Mouse (Mus musculus): ENCODE measurements around the gene Mcemp1. TPM values are rescaled to one million over a fixed set of nuclear protein-coding genes. Genes with fewer than 3 reads are reported as not detected.

The Mcemp1 gene
- polyA plus RNA-seq, 1 experiment from 2014 or later, result 0.78 TPM

DNA sequence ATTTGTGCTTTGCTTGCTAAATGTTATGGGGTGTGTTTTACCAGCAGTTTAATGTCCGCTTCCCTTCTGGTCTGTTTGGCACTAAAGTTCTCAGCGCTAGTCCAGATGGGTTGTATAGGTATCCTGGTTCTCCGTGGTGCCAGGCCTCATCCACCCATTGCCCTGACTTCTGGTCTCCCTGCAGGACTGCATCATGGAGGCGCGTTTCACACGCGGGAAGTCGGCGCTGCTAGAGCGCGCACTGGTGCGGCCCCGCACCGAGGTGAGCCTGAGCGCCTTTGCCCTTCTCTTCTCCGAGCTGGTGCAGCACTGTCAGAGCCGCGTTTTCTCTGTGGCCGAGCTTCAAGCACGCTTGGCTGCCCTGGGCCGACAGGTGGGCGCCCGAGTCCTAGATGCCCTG is 13.3 kb downstream of the Mcemp1 start:
- DNase-seq (ENCODE audit: low spot score) (no peak), ATAC-seq (ENCODE audit: low read depth) (no peak)
- WGBS, result 93% methylated on average over 23 of the region's 23 CpGs
- no peaks in the 10 kb centered on the region for H3K9me3 ChIP-seq (ENCODE audit: control insufficient read depth, low read length)
- no peak overlapping the region for H3K27ac ChIP-seq (replicated peaks; ENCODE audit: low read depth, low read length)
- peaks cover 11% of the 10 kb centered on the region; the same call in 1 of the 2 replicates for H3K4me1 ChIP-seq (ENCODE audit: control insufficient read depth, insufficient read depth, low read length)
- no peak overlapping the region for H3K4me2 ChIP-seq (ENCODE audit: low read depth, low read length)
- H3K4me3 ChIP-seq (ENCODE audit: low read depth, low read length), result no peak overlapping the region
- H3K9ac ChIP-seq (ENCODE audit: low read depth, low read length), result no peak overlapping the region
- H3K36me3 ChIP-seq (ENCODE audit: control insufficient read depth, insufficient read depth, low read length), result peaks cover 32% of the 10 kb centered on the region
- no peaks in the 10 kb centered on the region for H3K27me3 ChIP-seq (replicated peaks; ENCODE audit: control insufficient read depth, insufficient read depth, low read length)

DNA sequence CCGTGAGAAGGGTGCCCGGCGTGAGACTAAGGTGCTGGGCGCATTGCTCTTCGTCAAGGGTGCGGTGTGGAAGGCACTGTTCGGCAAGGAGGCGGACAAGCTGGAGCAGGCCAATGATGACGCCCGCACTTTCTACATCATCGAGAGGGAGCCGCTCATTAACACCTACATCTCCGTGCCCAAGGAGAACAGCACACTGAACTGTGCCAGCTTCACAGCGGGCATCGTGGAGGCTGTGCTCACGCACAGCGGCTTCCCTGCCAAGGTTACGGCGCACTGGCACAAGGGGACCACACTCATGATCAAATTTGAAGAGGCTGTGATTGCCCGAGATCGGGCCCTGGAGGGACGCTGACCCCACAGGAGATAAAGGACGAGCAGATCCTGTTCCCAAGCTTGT is 13.7 kb downstream of the Mcemp1 start:
- H3K9me3 ChIP-seq (ENCODE audit: control insufficient read depth, low read length), result no peaks in the 10 kb centered on the region
- H3K27me3 ChIP-seq (replicated peaks; ENCODE audit: control insufficient read depth, insufficient read depth, low read length), result no peaks in the 10 kb centered on the region
- peaks cover 32% of the 10 kb centered on the region for H3K36me3 ChIP-seq (ENCODE audit: control insufficient read depth, insufficient read depth, low read length)
- peaks cover 11% of the 10 kb centered on the region; the same call in 1 of the 2 replicates for H3K4me1 ChIP-seq (ENCODE audit: control insufficient read depth, insufficient read depth, low read length)
- no peak for ATAC-seq (ENCODE audit: low read depth)
- H3K9ac ChIP-seq (ENCODE audit: low read depth, low read length), result no peak overlapping the region
- WGBS, result 94% methylated on average over 23 of the region's 23 CpGs
- DNase-seq (ENCODE audit: low spot score), result no peak
- H3K4me2 ChIP-seq (ENCODE audit: low read depth, low read length), result no peak overlapping the region
- H3K4me3 ChIP-seq (ENCODE audit: low read depth, low read length), result no peak overlapping the region
- H3K27ac ChIP-seq (replicated peaks; ENCODE audit: low read depth, low read length), result no peak overlapping the region

DNA sequence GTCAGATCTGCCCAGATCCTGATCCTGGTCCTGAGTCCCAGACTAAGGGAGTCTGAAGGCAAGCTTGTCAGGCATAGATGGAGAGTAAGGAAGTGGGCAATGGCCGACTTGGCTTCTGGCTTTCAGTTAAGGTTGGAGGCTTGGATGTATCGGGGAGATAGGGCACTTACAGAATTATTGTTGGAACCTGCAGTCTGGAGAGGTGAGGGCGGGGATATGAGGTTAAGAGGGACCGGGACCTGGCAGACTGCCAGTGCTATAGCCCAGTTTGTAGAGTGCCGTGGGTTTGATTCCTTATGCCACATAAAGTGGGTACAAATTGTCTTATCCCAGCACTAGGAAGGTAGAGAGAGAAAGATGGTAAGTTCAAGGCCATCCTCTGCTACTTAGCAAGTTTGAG is 14.1 kb downstream of the Mcemp1 start:
- H3K9me3 ChIP-seq (ENCODE audit: control insufficient read depth, low read length), result no peaks in the 10 kb centered on the region
- H3K27me3 ChIP-seq (replicated peaks; ENCODE audit: control insufficient read depth, insufficient read depth, low read length), result no peaks in the 10 kb centered on the region
- H3K9ac ChIP-seq (ENCODE audit: low read depth, low read length), result no peak overlapping the region
- ATAC-seq (ENCODE audit: low read depth) (no peak), DNase-seq (ENCODE audit: low spot score) (no peak)
- 88% methylated on average over 5 of the region's 5 CpGs for WGBS
- H3K4me1 ChIP-seq (ENCODE audit: control insufficient read depth, insufficient read depth, low read length), result peaks cover 11% of the 10 kb centered on the region; the same call in 1 of the 2 replicates
- no peak overlapping the region for H3K27ac ChIP-seq (replicated peaks; ENCODE audit: low read depth, low read length)
- no peak overlapping the region for H3K4me3 ChIP-seq (ENCODE audit: low read depth, low read length)
- no peak overlapping the region for H3K4me2 ChIP-seq (ENCODE audit: low read depth, low read length)
- H3K36me3 ChIP-seq (ENCODE audit: control insufficient read depth, insufficient read depth, low read length), result peaks cover 32% of the 10 kb centered on the region

DNA sequence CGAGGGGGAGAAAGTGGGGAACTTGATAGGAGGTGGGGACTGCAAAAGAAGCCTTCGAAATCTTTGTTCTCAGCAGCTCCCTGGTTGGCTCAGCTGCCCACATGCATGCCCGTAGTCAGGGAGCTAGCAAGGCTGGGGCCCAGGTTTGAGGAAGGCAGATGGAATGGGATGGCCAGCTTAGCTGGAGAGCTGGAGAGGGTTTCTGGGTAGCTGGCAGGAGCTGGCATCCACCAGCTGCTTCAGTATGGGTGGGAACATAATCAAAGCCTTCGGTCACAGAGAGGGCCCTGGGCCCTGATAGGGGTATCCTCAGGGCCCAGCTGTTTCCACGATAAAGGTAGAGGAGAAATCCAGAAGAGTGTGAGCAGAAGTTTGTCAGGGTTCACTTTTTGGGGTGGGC is 16.9 kb downstream of the Mcemp1 start:
- DNase-seq (ENCODE audit: low spot score) (no peak), ATAC-seq (ENCODE audit: low read depth) (no peak)
- no peak overlapping the region for H3K9ac ChIP-seq (ENCODE audit: low read depth, low read length)
- no peak overlapping the region for H3K4me2 ChIP-seq (ENCODE audit: low read depth, low read length)
- no peak overlapping the region for H3K27ac ChIP-seq (replicated peaks; ENCODE audit: low read depth, low read length)
- 93% methylated on average over 5 of the region's 5 CpGs for WGBS
- H3K27me3 ChIP-seq (replicated peaks; ENCODE audit: control insufficient read depth, insufficient read depth, low read length), result no peaks in the 10 kb centered on the region
- peaks cover 8% of the 10 kb centered on the region; the same call in 1 of the 2 replicates for H3K4me1 ChIP-seq (ENCODE audit: control insufficient read depth, insufficient read depth, low read length)
- peaks cover 32% of the 10 kb centered on the region for H3K36me3 ChIP-seq (ENCODE audit: control insufficient read depth, insufficient read depth, low read length)
- H3K9me3 ChIP-seq (ENCODE audit: control insufficient read depth, low read length), result no peaks in the 10 kb centered on the region
- no peak overlapping the region for H3K4me3 ChIP-seq (ENCODE audit: low read depth, low read length)

DNA sequence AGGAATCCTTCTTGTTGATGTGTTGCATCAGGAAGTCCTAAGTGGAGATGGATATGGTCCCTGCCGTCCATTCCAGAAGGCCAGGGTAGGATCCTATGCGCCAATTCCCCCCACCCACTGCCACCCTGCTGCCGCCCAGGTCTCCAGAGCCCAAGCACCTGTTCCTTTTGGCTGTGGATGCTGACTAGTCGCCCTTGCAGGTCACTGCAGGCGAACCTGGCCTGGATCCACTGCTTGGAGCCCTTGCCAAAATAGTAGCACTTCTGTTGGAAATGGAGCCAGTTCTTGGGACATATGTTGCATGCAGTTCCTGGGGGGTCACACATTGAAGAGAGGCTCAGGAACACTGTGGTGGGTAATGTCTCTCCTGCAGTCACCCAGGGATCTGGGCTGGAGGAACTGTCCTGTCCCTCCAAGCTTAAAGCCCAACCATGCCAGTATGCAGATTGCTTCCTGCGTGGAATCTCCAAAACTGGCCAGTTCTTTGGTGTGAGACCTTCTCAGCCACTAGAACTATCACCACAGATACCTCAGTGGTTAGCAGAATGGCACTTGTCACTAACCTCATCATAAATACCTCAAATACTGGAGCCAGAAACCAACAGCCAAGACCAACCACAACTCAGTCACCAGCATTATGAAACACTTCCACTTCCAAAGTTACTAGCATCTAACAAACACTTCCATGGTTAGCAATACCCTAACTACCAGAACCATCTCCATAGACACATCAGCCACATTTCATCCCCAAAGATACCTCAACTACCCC is 18.0 kb downstream of the Mcemp1 start:
- no peak overlapping the region for H3K27ac ChIP-seq (replicated peaks; ENCODE audit: low read depth, low read length)
- no peaks in the 10 kb centered on the region for H3K9me3 ChIP-seq (ENCODE audit: control insufficient read depth, low read length)
- H3K9ac ChIP-seq (ENCODE audit: low read depth, low read length), result no peak overlapping the region
- H3K4me2 ChIP-seq (ENCODE audit: low read depth, low read length), result no peak overlapping the region
- DNase-seq (ENCODE audit: low spot score) (no peak), ATAC-seq (ENCODE audit: low read depth) (no peak)
- WGBS, result 73% methylated on average over 5 of the region's 6 CpGs
- peaks cover 32% of the 10 kb centered on the region for H3K36me3 ChIP-seq (ENCODE audit: control insufficient read depth, insufficient read depth, low read length)
- H3K4me1 ChIP-seq (ENCODE audit: control insufficient read depth, insufficient read depth, low read length), result no peaks in the 10 kb centered on the region
- no peaks in the 10 kb centered on the region for H3K27me3 ChIP-seq (replicated peaks; ENCODE audit: control insufficient read depth, insufficient read depth, low read length)
- no peak overlapping the region for H3K4me3 ChIP-seq (ENCODE audit: low read depth, low read length)

DNA sequence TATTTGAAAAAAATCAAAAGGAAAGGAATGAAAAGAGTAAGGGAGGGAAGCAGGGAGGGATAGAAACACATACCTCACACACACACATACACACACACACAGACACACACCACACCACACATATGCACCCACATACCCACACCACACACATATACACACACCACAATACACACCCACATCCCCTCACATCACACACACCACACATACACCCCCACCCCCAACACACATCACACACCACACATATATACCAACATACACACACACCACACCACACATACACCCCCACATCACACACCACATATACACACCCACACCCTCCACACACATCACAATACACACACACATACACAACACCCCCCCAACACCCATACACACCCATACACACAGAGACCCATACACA is 19.0 kb downstream of the Mcemp1 start:
- Histone ChIP-seq H3K9ac (ENCODE audit: low read depth, low read length) (no peak overlapping the region), H3K27me3 (replicated peaks; ENCODE audit: control insufficient read depth, insufficient read depth, low read length) (no peaks in the 10 kb centered on the region), H3K4me1 (ENCODE audit: control insufficient read depth, insufficient read depth, low read length) (no peaks in the 10 kb centered on the region), H3K27ac (replicated peaks; ENCODE audit: low read depth, low read length) (no peak overlapping the region), H3K4me3 (ENCODE audit: low read depth, low read length) (no peak overlapping the region), H3K9me3 (ENCODE audit: control insufficient read depth, low read length) (no peaks in the 10 kb centered on the region), H3K36me3 (ENCODE audit: control insufficient read depth, insufficient read depth, low read length) (peaks cover 24% of the 10 kb centered on the region), H3K4me2 (ENCODE audit: low read depth, low read length) (no peak overlapping the region)
- no peak for ATAC-seq (ENCODE audit: low read depth)
- DNase-seq (ENCODE audit: low spot score), result no peak

DNA sequence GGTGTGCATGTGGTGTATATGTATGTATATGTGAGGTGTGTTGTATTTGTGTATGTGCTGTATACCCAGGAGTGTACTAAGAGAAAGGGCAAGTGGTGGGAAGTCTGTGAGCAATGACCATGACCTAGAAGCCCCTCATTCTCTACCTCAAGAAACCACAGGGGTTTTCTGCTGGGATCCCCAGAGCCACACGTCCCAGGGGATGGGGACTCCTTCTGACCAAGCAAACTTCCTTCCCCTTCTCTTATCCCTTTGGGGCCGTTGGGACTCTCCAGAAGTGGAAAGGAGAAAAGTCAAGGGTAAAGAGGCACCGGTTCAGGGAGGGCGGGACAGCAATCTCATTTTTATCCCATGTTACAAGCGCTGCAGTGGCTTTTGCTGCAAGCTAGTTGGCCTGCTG is 19.9 kb downstream of the Mcemp1 start:
- ATAC-seq (ENCODE audit: low read depth) (no peak), DNase-seq (ENCODE audit: low spot score) (no peak)
- peaks cover 15% of the 10 kb centered on the region for H3K36me3 ChIP-seq (ENCODE audit: control insufficient read depth, insufficient read depth, low read length)
- no peak overlapping the region for H3K27ac ChIP-seq (replicated peaks; ENCODE audit: low read depth, low read length)
- no peaks in the 10 kb centered on the region for H3K4me1 ChIP-seq (ENCODE audit: control insufficient read depth, insufficient read depth, low read length)
- no peak overlapping the region for H3K4me2 ChIP-seq (ENCODE audit: low read depth, low read length)
- WGBS, result 71% methylated on average over 5 of the region's 5 CpGs
- no peak overlapping the region for H3K4me3 ChIP-seq (ENCODE audit: low read depth, low read length)
- no peaks in the 10 kb centered on the region for H3K9me3 ChIP-seq (ENCODE audit: control insufficient read depth, low read length)
- no peaks in the 10 kb centered on the region for H3K27me3 ChIP-seq (replicated peaks; ENCODE audit: control insufficient read depth, insufficient read depth, low read length)
- H3K9ac ChIP-seq (ENCODE audit: low read depth, low read length), result no peak overlapping the region

DNA sequence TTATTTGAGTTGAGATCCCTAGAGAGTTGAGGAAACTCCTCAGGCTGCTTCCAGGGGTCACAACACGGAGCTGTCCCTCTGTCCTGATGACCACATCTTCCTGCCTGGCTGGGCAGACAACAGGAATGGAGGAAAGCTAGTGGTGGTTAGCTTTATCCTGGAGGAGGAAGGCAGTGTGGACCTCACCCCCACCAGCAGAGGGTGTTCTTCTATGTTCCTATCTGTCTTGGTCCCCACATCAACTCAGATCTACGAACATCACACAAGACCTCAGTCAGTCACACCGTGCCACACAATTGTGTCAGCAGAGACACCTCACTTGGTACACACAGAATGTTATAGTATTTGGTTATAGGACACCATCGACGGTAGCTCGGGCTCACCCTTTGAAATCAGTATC is 22.0 kb downstream of the Mcemp1 start:
- H3K4me3 ChIP-seq (ENCODE audit: low read depth, low read length), result no peak overlapping the region
- H3K9me3 ChIP-seq (ENCODE audit: control insufficient read depth, low read length), result no peaks in the 10 kb centered on the region
- H3K4me1 ChIP-seq (ENCODE audit: control insufficient read depth, insufficient read depth, low read length), result no peaks in the 10 kb centered on the region
- no peaks in the 10 kb centered on the region for H3K36me3 ChIP-seq (ENCODE audit: control insufficient read depth, insufficient read depth, low read length)
- no peak overlapping the region for H3K27ac ChIP-seq (replicated peaks; ENCODE audit: low read depth, low read length)
- ATAC-seq (ENCODE audit: low read depth) (no peak), DNase-seq (ENCODE audit: low spot score) (no peak)
- WGBS, result 80% methylated on average over 6 of the region's 6 CpGs
- H3K9ac ChIP-seq (ENCODE audit: low read depth, low read length), result no peak overlapping the region
- H3K27me3 ChIP-seq (replicated peaks; ENCODE audit: control insufficient read depth, insufficient read depth, low read length), result no peaks in the 10 kb centered on the region
- H3K4me2 ChIP-seq (ENCODE audit: low read depth, low read length), result no peak overlapping the region

DNA sequence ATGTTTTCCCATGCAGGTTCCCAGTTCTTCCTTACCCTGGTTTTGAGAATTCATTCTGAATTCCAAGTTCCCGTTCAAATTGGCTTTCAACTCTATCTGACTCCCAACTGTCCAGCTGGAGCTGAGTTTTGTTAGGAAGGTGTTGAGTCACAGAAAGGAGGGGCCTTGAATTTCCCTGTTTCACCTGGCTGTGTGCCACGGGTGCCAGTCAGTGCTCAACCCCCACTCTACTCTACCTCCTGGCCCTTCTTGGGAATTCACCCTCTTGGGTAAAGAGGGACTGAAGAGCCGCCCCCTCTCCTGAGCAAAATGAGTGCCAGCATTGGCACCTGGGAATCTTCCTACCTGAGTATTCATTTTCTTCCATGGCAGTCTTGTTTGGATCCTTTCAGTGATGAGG is 25.2 kb downstream of the Mcemp1 start:
- no peak overlapping the region for H3K27ac ChIP-seq (replicated peaks; ENCODE audit: low read depth, low read length)
- no peak overlapping the region for H3K9ac ChIP-seq (ENCODE audit: low read depth, low read length)
- no peaks in the 10 kb centered on the region for H3K27me3 ChIP-seq (replicated peaks; ENCODE audit: control insufficient read depth, insufficient read depth, low read length)
- no peak overlapping the region for H3K4me2 ChIP-seq (ENCODE audit: low read depth, low read length)
- DNase-seq (ENCODE audit: low spot score), result no peak
- 74% methylated on average over 3 of the region's 3 CpGs for WGBS
- no peaks in the 10 kb centered on the region for H3K4me1 ChIP-seq (ENCODE audit: control insufficient read depth, insufficient read depth, low read length)
- no peaks in the 10 kb centered on the region for H3K36me3 ChIP-seq (ENCODE audit: control insufficient read depth, insufficient read depth, low read length)
- H3K9me3 ChIP-seq (ENCODE audit: control insufficient read depth, low read length), result no peaks in the 10 kb centered on the region
- no peak for ATAC-seq (ENCODE audit: low read depth)
- no peak overlapping the region for H3K4me3 ChIP-seq (ENCODE audit: low read depth, low read length)

All from embryonic facial prominence, embryonic 14.5 days (tissue).